Mouse (Mus musculus) cerebellum, adult 8-10 months (tissue): ENCODE measurements around the gene Bet1l.
A peak's percentile ranks its signal among the peaks of the same experiment; 100 is the strongest.

Experiments
- DNase-seq: peaks from one replicate; pipeline ENCODE4 v3.0.0; 2022

The Bet1l gene

GRCm38 (mm10) chr7:140856785-140857549 is 410 bp downstream of the Bet1l start, which contains the start of gene Ric8a:
Gene Ric8a, plus strand, starts transcription at chr7:140856957.
- DNase-seq: peak; percentile 82

DNA sequence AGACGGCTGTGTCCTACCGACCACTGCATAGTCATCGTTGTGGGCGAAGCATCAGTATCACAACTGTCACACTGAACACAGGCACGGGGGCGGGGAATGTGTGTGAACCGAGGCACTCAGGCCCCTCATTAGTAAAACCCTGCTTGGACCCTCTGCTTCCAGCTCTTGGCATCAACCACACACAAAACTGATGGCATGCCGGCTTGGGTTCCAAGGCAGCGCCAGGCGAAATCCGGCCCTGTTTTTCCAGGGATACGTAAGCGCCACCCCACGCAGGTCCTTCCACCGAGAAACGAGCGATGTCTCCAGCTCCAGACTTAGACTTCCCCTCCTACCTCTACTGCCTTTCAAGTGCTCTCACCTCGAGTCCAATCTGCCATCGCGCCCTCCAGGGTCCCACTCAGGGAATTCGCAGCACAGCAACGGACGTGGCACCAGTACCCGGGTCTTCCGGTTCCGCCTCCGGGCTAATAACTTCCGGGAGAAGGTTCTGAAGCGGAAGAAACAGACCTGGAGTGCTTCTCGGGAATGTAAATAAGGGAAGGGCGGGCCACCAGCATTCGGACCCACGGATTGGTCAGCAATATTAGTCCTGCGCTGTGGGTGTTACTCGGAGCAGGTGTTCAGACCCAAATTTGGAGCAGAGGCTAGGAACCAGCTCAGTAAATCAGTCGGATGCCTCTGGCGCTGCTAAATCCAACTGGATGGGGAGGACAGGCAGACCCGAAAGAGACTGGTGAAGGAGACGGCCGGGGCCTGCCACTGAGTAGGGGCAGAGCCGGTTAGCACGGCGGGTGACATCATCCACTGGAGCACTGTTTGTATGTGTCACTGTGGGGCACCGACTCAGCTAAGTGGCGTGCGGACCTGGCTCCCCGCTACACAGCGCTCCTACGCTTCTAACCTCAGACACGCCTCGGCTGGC is 1.3 kb downstream of the Bet1l start, which contains the start of gene Gm45785:
Gene Gm45785 (minus strand): TSS at position 472 of the 925 bp plus-strand sequence.
- peak; percentile 77 for DNase-seq

DNA sequence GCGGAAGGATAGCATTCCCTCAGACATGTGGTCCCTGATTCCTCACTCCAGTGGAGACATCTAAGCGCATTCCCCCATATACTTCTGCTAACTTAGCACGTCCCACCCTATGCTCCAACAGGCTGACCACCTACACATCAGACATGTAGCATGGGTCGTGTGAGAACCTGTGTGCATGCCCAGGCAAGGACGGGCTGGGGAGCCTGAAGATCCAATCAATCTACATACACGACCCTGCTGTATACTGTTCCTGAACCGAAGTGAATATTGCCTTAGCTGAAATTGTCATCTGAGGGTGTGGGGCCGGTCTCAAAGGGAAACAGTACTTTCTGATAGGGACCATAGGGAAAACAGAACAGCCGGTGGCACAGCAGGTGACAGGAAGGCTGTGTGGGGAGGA is 2.2 kb downstream of the Bet1l start:
- DNase-seq: no peak

GRCm38 (mm10) chr7:140854483-140854882 is 2.9 kb downstream of the Bet1l start:
- no peak for DNase-seq

GRCm38 (mm10) chr7:140853386-140853785 is 4.0 kb downstream of the Bet1l start:
- no peak for DNase-seq

GRCm38 (mm10) chr7:140851916-140852315 is 5.5 kb downstream of the Bet1l start:
- no peak for DNase-seq

- DNase-seq: no peak
Observed at GRCm38 (mm10) chr7:140848591-140848990, 8.8 kb downstream of the Bet1l start.

DNA sequence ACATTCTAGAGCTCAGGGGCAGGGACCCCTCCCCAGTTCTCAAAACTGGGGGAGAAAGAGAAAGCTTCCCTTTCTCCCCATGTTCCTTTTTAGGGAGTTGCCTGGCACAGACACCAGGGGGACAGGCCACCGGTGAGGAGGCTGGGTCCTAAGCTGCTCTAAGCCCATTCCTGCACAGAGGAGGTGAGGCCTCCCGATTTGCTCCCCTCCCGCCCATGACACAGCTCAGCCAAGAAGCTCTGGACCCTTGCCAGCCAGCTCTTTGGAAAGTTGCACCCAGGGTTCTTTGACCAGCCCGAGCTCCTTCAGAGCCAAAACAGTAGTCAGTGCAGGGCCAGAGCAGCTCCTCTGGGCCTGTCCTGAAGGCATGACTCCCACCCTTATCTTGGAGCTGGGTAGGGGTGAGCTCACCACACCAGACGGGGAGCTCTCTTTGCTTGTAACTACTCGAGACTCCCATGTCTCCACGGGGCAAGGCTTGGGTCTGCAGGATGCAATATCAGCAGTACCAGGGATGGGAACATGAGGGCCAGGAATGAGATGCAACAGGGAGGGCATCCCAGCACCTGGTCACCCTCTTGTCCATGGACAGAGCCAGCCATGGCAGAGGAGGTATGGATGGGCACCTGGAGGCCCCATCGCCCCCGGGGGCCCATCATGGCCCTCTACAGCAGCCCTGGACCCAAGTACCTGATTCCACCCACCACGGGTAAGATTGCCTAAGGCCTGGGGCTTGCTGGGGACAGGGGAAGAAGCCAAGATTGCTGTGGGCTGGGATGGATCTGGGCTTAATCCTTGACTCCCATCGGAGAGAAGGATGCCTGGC is 9.4 kb downstream of the Bet1l start, which contains the start of gene Odf3:
Gene Odf3 (plus strand): TSS at position 51 of the 826 bp plus-strand sequence.
- no peak for DNase-seq

GRCm38 (mm10) chr7:140846676-140847075 is 10.7 kb downstream of the Bet1l start:
- DNase-seq: no peak

DNA sequence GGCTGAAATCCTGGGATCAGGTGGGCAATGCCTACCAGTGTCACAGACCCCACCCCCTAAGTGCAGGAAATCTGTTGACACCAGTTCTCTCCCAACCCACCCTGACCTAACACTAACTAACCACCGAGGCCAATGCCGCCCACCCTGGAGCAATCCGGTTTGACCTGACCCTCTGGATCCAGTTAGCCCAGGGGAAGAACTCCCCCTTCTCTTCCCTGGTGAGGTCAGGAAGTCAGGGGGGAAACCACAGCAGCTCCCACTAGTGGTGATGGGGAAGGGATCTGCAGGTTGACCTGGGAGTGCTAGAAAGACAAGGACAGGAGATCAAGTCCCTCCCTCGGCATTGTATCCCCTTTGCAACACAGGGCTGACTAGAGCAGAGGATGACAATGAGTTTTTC is 11.7 kb downstream of the Bet1l start:
- no peak for DNase-seq

GRCm38 (mm10) chr7:140844905-140845665 is 12.3 kb downstream of the Bet1l start, which contains the start of gene Scgb1c1:
Gene Scgb1c1, plus strand, starts transcription at chr7:140845547.
- DNase-seq: peak; percentile 90

DNA sequence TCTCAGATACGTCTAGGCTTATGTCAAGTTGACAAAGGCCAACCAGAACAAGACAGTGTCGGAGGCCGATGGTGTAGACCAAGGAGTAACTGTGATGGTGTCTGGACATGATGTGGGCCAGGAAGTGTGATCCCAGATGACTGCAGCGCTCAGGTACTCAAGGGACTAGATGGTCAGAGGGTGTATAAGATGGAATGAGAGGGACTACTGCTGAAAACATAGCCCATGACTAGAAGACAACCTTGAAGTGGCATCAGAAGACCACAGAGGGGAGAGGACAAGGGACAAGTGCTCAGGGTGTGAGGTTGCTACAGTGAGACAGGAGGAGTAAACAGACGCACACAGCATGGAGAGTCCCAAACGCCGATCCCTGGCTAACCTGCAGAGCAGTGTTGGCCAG is 13.6 kb downstream of the Bet1l start:
- no peak for DNase-seq

GRCm38 (mm10) chr7:140840750-140841735 is 16.3 kb downstream of the Bet1l start:
- no peak for DNase-seq

DNA sequence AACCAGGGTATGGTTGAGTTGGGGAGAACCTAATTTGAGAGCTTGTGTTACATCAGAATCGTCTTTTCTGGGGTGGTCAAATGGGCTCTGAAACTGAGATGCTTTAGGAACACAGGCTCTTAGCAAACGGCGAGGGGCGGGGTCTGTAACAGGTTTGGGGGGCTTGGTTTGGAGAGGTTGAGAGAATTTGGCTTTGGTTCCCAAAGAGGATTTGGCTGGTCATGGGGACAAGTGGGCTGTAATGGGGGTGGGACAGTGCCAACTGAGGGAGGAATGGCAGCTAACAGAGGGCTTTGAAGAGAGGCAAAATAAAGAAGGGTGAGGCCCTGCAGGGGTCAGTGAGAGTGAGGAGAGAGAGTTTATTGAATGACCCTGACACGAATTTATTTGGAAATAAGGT is 17.8 kb downstream of the Bet1l start:
- DNase-seq: no peak

DNA sequence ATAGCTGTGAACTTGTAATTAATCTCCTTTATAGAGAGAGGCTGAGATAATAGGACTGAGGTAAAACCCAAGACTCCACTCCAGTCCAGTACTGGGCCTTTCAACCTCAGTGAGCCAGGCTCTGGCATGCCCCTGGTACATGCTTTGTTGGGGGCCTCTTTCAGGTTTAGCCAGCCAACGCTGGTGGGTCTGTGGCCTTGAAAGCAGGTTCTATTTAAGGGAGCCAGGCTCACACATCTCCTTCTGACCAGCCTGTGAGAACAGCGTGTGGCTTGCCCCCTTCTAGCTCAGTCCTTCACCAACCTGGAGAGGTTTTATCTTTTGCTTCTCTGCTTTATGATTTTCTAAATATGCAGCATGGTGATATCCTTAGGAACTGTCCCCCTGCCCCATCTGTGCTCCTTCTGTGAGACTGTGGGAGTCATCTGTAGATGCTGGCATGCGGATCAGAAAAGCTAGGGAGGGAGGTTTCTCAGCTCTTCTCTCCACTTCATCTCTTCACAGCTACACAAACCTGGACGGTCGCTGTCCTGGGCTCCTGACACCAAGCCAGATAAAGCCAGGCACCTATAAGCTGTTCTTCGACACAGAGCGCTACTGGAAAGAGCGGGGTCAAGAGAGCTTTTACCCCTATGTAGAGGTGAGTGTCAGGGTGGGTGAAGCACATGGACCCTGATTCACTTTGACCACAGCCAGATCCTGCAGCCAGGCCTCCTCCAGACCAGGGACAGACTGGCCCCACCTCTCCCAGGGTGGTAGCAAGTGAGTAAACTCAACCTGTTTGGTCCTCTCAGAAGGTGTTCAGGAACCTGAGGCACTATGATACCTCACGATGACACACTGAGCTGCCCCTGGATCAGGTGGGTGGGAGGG is 20.9 kb downstream of the Bet1l start:
- DNase-seq: no peak

DNA sequence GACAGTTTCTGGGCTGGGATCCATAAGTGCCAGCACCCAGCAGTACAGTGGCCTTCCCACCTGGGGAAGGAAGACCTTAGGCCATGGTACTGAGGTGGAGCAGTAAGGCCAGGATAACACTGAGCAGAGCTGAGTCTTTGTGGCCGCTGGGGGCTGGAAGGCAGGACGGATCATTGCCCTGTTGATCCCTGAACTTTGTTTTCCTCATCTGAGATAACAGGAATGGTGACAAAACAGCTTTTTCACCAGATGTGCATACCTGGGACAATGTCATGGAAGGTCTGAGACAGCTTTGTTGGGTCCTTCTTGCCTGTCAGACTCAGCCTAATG is 21.7 kb downstream of the Bet1l start:
- no peak for DNase-seq

DNA sequence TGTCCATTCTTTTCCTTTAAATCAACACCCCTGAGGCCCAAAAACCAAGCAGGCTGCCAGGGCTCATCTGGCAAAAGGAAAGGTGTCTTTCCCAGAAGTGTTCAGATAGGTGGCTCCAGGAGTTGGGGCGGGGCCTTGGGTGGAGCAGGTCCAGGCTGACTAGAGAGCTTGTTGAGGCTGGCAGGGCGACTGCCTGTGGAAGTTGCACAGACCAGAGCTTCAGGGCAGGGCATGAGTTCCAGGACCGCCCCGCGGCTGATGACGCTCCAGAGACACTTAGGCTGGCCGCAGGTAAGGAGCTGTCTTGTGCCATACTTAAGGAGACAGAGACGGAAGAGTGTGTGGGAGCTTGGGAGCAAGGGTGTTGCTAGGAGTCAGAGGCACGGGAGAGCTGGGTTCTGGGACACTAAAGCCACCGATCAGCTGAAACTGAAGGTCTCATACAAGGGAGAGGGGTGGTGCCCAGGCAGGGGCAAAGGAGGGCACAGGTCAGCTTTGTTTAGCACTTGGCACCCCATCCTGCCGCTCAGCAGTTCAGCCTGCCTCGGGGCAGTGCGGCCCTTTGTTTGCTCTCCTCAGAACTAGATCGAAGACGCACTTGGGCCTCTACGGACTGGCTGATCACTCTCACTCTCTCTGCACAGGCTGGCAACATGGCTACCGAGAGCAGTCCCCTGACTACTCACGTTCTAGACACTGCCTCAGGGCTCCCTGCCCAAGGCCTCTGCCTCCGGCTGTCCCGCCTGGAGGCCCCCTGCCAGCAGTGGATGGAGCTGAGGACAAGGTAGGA is 22.2 kb downstream of the Bet1l start, which contains the start of gene Urah:
Gene Urah (plus strand): TSS at position 51 of the 790 bp plus-strand sequence.
- DNase-seq: no peak

DNA sequence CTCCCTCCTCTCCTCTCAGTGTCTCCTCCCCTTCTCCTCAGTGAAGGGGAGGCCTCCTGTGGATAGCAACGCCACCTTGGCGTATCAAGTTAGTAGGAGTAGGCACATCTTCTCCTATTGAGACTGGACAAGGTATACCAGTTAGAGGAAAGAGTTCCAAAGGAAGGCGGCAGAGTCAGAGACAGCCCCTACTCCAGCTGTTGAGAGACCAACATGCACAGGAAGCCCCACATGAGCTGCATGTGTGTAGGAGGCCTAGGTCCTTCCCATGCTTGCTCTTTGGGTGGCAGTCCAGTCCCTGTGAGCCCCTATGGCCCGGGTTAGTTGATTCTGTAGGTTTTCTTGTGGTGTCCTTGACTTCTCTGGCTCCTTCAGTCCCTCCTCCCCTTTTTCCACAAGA is 24.0 kb downstream of the Bet1l start:
- DNase-seq: no peak

GRCm38 (mm10) chr7:140831447-140831846 is 25.9 kb downstream of the Bet1l start:
- no peak for DNase-seq
